Mouse (Mus musculus) heart, embryonic 15.5 days (tissue): Measurements from ENCODE around the gene Il1b. TPM values are rescaled to one million over a fixed set of nuclear protein-coding genes. Genes with fewer than 3 reads are reported as not detected.

Experiments
- ATAC-seq: fragments of 200-750 bp; cut with Nextera tagmentation; replicated peaks from 2 replicates; pipeline ENCODE4 v1.8.0; 2017; ENCODE audit warnings: low read depth, moderate TSS enrichment; ENCODE audit not compliant: insufficient number of reproducible peaks, insufficient read depth, low FRiP score
- H3K27ac ChIP-seq: fragments of 300-500 bp; sonication (generic); 2 replicates; pipeline ENCODE4 v1.5.1; 2015; ENCODE audit warnings: mild to moderate bottlenecking, inconsistent platforms
- H3K27me3 ChIP-seq: fragments of 300-500 bp; sonication (generic); 2 replicates; pipeline ENCODE4 v1.6.1; 2015; ENCODE audit warnings: inconsistent platforms
- H3K36me3 ChIP-seq: fragments of 300-500 bp; sonication (generic); 2 replicates; pipeline ENCODE4 v1.6.1; 2015; ENCODE audit warnings: mild to moderate bottlenecking, inconsistent platforms
- H3K4me1 ChIP-seq: fragments of 300-500 bp; sonication (generic); replicated peaks from 2 replicates; pipeline ENCODE4 v1.6.1; 2015; ENCODE audit warnings: inconsistent platforms
- H3K4me2 ChIP-seq: fragments of 300-500 bp; sonication (generic); 2 replicates; pipeline ENCODE4 v1.6.1; 2015; ENCODE audit warnings: inconsistent platforms, mild to moderate bottlenecking, moderate library complexity
- H3K4me3 ChIP-seq: fragments of 300-500 bp; sonication (generic); 2 replicates; pipeline ENCODE4 v1.5.1; 2015; ENCODE audit warnings: mild to moderate bottlenecking, inconsistent platforms
- H3K9ac ChIP-seq: fragments of 300-500 bp; sonication (generic); 2 replicates; pipeline ENCODE4 v1.6.1; 2015; ENCODE audit warnings: mild to moderate bottlenecking, inconsistent platforms
- H3K9me3 ChIP-seq: fragments of 300-500 bp; sonication (generic); replicated peaks from 2 replicates; pipeline ENCODE4 v1.6.1; 2016; ENCODE audit warnings: inconsistent platforms
- WGBS: fragments of 180-500 bp; shearing (Covaris S2); methylation state at CpG from one replicate; pipeline ENCODE4 v1.1.7; 2015; ENCODE audit warnings: mixed read lengths; 5-methylcytosine and 5-hydroxymethylcytosine counted together
- polyA plus RNA-seq: library from polyadenylated mRNA; unstranded; fragments of >200 nt; fragmentation: Nextera tagmentation; extraction: Ambion mirVana; gene quantifications from 2 replicates; pipeline ENCODE4 v1.2.1, GENCODE M21; 2015

Gene Il1b
- polyA plus RNA-seq, 1 experiment from 2014 or later: 0.39 TPM

GRCm38 (mm10) chr2:129315831-129316230 is 55.1 kb downstream of the Il1b start:
- no peak overlapping the region for H3K4me2 ChIP-seq
- no peak overlapping the region for H3K4me3 ChIP-seq
- H3K9me3 ChIP-seq: no peaks in the 10 kb centered on the region
- H3K27me3 ChIP-seq: no peaks in the 10 kb centered on the region
- no peaks in the 10 kb centered on the region for H3K36me3 ChIP-seq
- no peak overlapping the region for H3K9ac ChIP-seq
- 66% methylated on average over 4 of the region's 4 CpGs for WGBS
- ATAC-seq: no peak
- no peaks in the 10 kb centered on the region for H3K4me1 ChIP-seq
- H3K27ac ChIP-seq: no peak overlapping the region

- no peaks in the 10 kb centered on the region for H3K27me3 ChIP-seq
- no peak for ATAC-seq
- H3K9ac ChIP-seq: no peak overlapping the region
- H3K36me3 ChIP-seq: no peaks in the 10 kb centered on the region
- no peak overlapping the region for H3K4me2 ChIP-seq
- H3K4me3 ChIP-seq: no peak overlapping the region
- H3K4me1 ChIP-seq: no peaks in the 10 kb centered on the region
- WGBS: 75% methylated on average over 6 of the region's 6 CpGs
- no peak overlapping the region for H3K27ac ChIP-seq
- no peaks in the 10 kb centered on the region for H3K9me3 ChIP-seq
Observed at GRCm38 (mm10) chr2:129314880-129315279, 56.1 kb downstream of the Il1b start.

Other genes with a start within 250 kb of the Il1b start
- 17.0 and 18.5 TPM in 2 replicates for gene Chchd5, start 241.4 kb downstream of the Il1b start, polyA plus RNA-seq
- 16.3 and 17.9 TPM in 2 replicates for gene Slc20a1, start 172.4 kb downstream of the Il1b start, polyA plus RNA-seq
- 36.5 and 39.5 TPM in 2 replicates for gene Ckap2l, start 73.9 kb downstream of the Il1b start, polyA plus RNA-seq
- 0.08 and 0.23 TPM in 2 replicates for gene Il1a, start 61.2 kb downstream of the Il1b start, polyA plus RNA-seq
- gene F830045P16Rik, start 165.5 kb upstream of the Il1b start, polyA plus RNA-seq: not detected in 2 replicates
- 13.8 and 20.1 TPM in 2 replicates for gene Sirpa, start 221.7 kb upstream of the Il1b start, polyA plus RNA-seq